Mouse (Mus musculus) embryonic fibroblast, embryonic 13.5 days (primary cell): ENCODE data around the gene Ebf1.

Experiments used
- CTCF ChIP-seq: IDR thresholded peaks from 2 replicates; pipeline ENCODE4 v1.5.1; 2011; ENCODE audit warnings: mild to moderate bottlenecking, control low read depth, low read length, moderate library complexity, borderline replicate concordance; ENCODE audit not compliant: insufficient read depth
- POLR2A ChIP-seq: IDR thresholded peaks from 2 replicates; pipeline ENCODE4 v1.6.1; 2011; ENCODE audit warnings: low read depth, mild to moderate bottlenecking, control low read depth, low read length, moderate library complexity

DNA sequence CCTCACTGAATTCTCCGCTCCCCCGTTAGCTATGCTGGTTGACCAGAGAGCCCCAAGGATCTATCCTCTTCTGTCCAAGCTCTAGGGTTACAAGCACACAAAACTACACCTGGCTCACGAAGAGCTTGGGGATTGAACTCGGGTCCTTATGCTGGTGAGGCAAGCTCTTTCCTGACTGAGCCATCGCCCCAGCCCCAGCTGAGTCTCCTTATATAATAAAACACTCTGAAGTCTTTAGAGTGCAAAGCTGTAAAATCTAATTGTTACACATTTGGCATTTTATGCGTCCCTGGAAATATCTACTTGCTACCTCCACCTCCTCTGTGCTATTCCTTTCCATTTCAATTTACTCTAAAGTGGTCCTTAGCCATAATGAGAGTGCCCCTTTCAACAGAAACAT lies 366.8 kb downstream of the Ebf1 start:
- TF ChIP-seq CTCF (no peak), POLR2A (no peak)
